Mouse (Mus musculus) thymus, adult 2 months (tissue): ENCODE measurements around the gene Dnttip1. TPM values are rescaled to one million over a fixed set of nuclear protein-coding genes. Genes with fewer than 3 reads are reported as not detected.

Experiments used
- DNase-seq: peaks from one replicate; pipeline ENCODE4 v3.0.0; 2021
- H3K27ac ChIP-seq: fragments of 200-500 bp; 2 replicates; pipeline ENCODE4 v1.5.1; 2012; ENCODE audit warnings: low read length, control low read depth; ENCODE audit not compliant: control insufficient read depth, insufficient read depth
- H3K27me3 ChIP-seq: fragments of 200-500 bp; 2 replicates; pipeline ENCODE4 v1.6.1; 2012; ENCODE audit warnings: mild to moderate bottlenecking, low read length, moderate library complexity, mixed read lengths; ENCODE audit not compliant: control insufficient read depth, insufficient read depth
- H3K36me3 ChIP-seq: fragments of 200-500 bp; 2 replicates; pipeline ENCODE4 v1.6.1; 2012; ENCODE audit warnings: mild to moderate bottlenecking, low read length, moderate library complexity; ENCODE audit not compliant: control insufficient read depth, insufficient read depth
- H3K4me1 ChIP-seq: fragments of 200-500 bp; replicated peaks from 2 replicates; pipeline ENCODE4 v1.6.1; 2012; ENCODE audit warnings: low read length; ENCODE audit not compliant: control insufficient read depth, insufficient read depth
- H3K4me3 ChIP-seq: fragments of 200-500 bp; 2 replicates; pipeline ENCODE4 v1.5.1; 2012; ENCODE audit warnings: mild to moderate bottlenecking, low read length, control low read depth, moderate library complexity; ENCODE audit not compliant: control insufficient read depth, insufficient read depth
- CTCF ChIP-seq: fragments of 200-500 bp; IDR thresholded peaks from 2 replicates; pipeline ENCODE4 v1.5.1; 2012; ENCODE audit warnings: mild to moderate bottlenecking, control low read depth, low read length, moderate library complexity, borderline replicate concordance; ENCODE audit not compliant: control insufficient read depth, poor library complexity, insufficient read depth; ENCODE audit errors: extremely low read depth
- POLR2A ChIP-seq: fragments of 200-500 bp; IDR thresholded peaks from 2 replicates; pipeline ENCODE4 v1.6.1; 2012; ENCODE audit warnings: mild to moderate bottlenecking, low read length, control low read depth, moderate library complexity; ENCODE audit not compliant: control insufficient read depth, poor library complexity, insufficient read depth; ENCODE audit errors: extremely low read depth
- WGBS: fragments of 180-500 bp; shearing (Covaris S2); methylation state at CpG from one replicate; pipeline ENCODE4 v1.1.7; 2018; 5-methylcytosine and 5-hydroxymethylcytosine counted together
- polyA plus RNA-seq: library from polyadenylated mRNA; depleted of rRNA; stranded (reverse); fragments of >200 nt; gene quantifications from 2 replicates; pipeline ENCODE4 v1.2.3, GENCODE M21; 2012

Dnttip1 gene
- polyA plus RNA-seq, 1 experiment, result 60.6 TPM

DNA sequence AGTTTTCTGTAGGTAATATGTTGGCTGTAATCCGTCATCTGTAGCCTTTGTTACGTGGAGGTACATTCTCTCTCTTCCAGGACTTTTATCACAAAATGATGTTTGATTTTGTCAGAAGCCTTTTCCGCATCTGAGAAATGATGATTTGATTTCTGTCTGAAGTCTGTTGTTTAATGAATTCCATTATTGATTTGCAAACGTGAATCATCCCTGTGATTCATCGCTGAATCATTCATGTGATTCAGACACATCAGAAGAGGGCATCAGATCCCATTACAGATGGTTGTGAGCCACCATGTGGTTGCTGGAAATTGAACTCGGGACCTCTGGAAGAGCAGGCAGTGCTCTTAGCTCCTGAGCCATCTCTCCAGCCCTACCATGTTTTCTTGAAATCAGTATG, 3.2 kb downstream of the Dnttip1 start:
- DNase-seq, result no peak
- Histone ChIP-seq H3K4me3 (no peak overlapping the region), H3K36me3 (peaks cover 34% of the 10 kb centered on the region), H3K27ac (no peak overlapping the region), H3K4me1 (peaks cover 10% of the 10 kb centered on the region), H3K27me3 (no peaks in the 10 kb centered on the region)
- TF ChIP-seq CTCF (no peak), POLR2A (no peak)
- WGBS, result 94% methylated on average over 6 of the region's 6 CpGs

DNA sequence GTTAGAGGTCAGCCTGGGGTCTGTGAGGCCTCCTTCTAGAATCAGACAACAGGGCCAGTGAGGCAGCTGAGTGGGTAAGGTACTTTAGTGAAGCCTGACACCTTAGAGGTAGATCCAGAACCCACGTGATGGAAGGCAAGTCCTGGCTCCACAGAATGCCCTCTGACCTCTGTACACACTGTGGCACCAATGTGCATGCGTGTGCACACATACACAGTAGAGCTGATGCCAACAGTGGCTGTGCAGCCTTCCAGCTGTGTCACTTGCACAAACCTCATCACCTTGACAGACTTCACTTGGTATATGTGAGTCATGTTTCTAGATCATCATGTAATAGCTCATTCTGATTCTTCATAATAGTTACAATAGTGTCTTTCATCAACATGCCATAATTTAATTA, 6.7 kb downstream of the Dnttip1 start:
- no peak overlapping the region for H3K27ac ChIP-seq
- H3K27me3 ChIP-seq, result no peaks in the 10 kb centered on the region
- H3K4me1 ChIP-seq, result no peaks in the 10 kb centered on the region
- TF ChIP-seq POLR2A (no peak), CTCF (no peak)
- H3K36me3 ChIP-seq, result peaks cover 67% of the 10 kb centered on the region
- no peak for DNase-seq
- no peak overlapping the region for H3K4me3 ChIP-seq
- 96% methylated on average over 2 of the region's 2 CpGs for WGBS

GRCm38 (mm10) chr2:164754105-164754504, 8.3 kb downstream of the Dnttip1 start:
- no peaks in the 10 kb centered on the region for H3K27me3 ChIP-seq
- no peak for DNase-seq
- TF ChIP-seq CTCF (no peak), POLR2A (no peak)
- H3K4me3 ChIP-seq, result no peak overlapping the region
- H3K36me3 ChIP-seq, result peaks cover 81% of the 10 kb centered on the region
- H3K4me1 ChIP-seq, result no peaks in the 10 kb centered on the region
- 38% methylated on average over 11 of the region's 11 CpGs for WGBS
- no peak overlapping the region for H3K27ac ChIP-seq

DNA sequence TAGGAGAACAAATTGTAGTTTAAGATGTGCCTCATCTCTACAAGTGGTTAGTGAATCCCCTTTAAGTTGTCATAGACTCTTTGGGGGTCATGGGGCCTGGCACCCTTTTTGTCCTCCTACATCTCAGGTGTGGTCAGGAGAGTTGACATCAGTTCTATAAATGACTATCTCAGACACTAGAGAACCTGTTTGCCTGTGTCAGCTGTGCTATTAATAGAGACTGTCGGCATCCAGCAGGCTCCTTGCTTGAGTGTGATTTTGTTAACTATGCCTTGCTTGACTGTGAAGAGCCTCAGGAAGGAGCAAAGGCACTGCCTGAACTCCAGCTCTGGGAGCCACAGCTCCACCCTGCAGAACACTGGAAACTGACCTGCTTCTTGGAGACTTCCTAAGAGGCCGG, 9.0 kb downstream of the Dnttip1 start:
- no peaks in the 10 kb centered on the region for H3K4me1 ChIP-seq
- H3K27ac ChIP-seq, result no peak overlapping the region
- no peak overlapping the region for H3K4me3 ChIP-seq
- 97% methylated on average over 2 of the region's 2 CpGs for WGBS
- no peaks in the 10 kb centered on the region for H3K27me3 ChIP-seq
- peaks cover 87% of the 10 kb centered on the region for H3K36me3 ChIP-seq
- TF ChIP-seq POLR2A, result no peak
- TF ChIP-seq CTCF, result no peak
- no peak for DNase-seq

DNA sequence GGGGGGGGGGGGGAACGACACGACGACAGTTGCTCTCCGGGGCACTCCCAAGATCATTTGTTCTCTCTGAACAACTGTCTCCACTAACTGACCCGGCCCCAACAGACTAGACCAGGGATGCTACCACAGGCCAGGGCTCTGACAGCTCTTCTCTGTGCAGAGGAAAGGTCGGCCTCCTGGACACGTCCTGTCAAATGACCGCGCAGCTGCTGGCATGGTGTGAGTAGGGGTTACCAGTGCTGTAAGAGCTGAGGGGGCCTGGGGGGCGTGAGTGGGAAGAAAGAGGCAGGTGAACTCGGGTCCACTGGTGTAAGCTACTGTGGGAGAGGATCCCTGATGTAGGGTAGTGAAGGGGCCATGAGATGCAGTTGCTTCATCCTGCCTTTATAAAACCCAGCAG, 12.1 kb downstream of the Dnttip1 start:
- H3K27me3 ChIP-seq, result no peaks in the 10 kb centered on the region
- peaks cover 87% of the 10 kb centered on the region for H3K36me3 ChIP-seq
- no peak overlapping the region for H3K27ac ChIP-seq
- no peak overlapping the region for H3K4me3 ChIP-seq
- H3K4me1 ChIP-seq, result no peaks in the 10 kb centered on the region
- 93% methylated on average over 11 of the region's 11 CpGs for WGBS
- DNase-seq, result no peak
- no peak for TF ChIP-seq CTCF
- no peak for TF ChIP-seq POLR2A

DNA sequence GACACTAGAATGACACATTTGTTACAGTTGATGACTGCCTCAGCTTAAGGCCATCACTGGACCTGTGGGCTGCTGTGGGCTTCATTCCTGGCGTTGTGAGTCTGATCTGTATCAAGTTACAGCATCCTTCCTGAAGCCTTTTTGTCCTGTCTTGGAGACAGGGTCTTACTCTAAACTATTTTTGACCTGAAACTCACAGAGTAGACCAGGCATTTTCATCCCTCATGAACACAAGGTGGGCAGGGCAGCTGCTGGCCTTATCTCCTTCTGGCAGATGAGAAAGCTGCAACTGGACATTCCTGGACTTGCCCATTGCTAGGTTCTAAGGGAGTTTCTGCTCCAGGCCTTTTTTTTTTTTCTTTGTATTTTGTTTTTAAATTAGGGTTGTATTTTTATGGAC, 12.9 kb downstream of the Dnttip1 start:
- peaks cover 87% of the 10 kb centered on the region for H3K36me3 ChIP-seq
- no peak overlapping the region for H3K27ac ChIP-seq
- no peaks in the 10 kb centered on the region for H3K27me3 ChIP-seq
- TF ChIP-seq POLR2A (no peak), CTCF (no peak)
- H3K4me1 ChIP-seq, result no peaks in the 10 kb centered on the region
- H3K4me3 ChIP-seq, result no peak overlapping the region
- no peak for DNase-seq
- WGBS, result 90% methylated on average over 1 of the region's 1 CpGs
